Mouse (Mus musculus): ENCODE data around the gene Ly6g5b. TPM values are rescaled to one million over a fixed set of nuclear protein-coding genes. Genes with fewer than 3 reads are reported as not detected.

The Ly6g5b gene
- polyA plus RNA-seq, 2 experiments = 0.27 to 0.70 TPM

DNA sequence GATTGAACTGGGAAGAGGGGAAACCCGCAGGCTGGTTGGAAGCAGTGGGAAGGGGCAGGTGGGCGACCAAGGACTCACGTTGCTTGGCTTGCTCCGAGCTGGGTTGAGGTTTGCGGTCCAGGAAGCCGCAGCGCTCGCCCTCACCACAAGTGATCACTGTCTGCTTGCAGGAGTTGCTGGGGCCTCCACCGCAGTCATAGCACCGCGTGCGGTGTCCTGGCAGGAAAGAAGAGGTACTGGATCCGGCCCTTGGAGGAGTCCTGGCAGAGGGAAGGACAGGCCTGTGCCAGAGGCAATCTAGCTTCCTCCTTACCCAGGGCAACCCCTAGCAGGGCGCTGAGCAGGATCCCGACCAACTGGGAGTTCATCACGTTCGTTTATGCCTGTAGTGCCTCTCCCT lies 41.1 kb downstream of the Ly6g5b start:
- no peak overlapping the region for H3K4me2 ChIP-seq (ENCODE audit: low read depth)
- H3K36me3 ChIP-seq (replicated peaks; ENCODE audit: control insufficient read depth, insufficient read depth, low read depth) = no peaks in the 10 kb centered on the region
- peaks cover 0 to 3% of the 10 kb centered on the region in 2 experiments; a peak in 3 of 4 replicates for H3K4me1 ChIP-seq (replicated peaks; ENCODE audit: control insufficient read depth in 2 of 2, insufficient read depth in 2 of 2, low read length in 1 of 2)
- DNase-seq (ENCODE audit: low read depth in 3 of 3, low spot score in 3 of 3) (no peak), ATAC-seq (ENCODE audit: insufficient read depth) (no peak)
- no peak overlapping the region for H3K4me3 ChIP-seq (ENCODE audit: insufficient read depth in 1 of 2, low read depth in 2 of 2, low read length in 2 of 2)
- TF ChIP-seq EP300 (IDR thresholded peaks at IDR 0.05; ENCODE audit: low read depth) (no peak), CTCF (IDR thresholded peaks at IDR 0.05; ENCODE audit: low read depth) (no peak)
- no peaks in the 10 kb centered on the region for H3K27me3 ChIP-seq (ENCODE audit: control insufficient read depth, insufficient read depth, low read length)
- WGBS (ENCODE audit: insufficient replicate concordance) = 12% methylated on average over 17 of the region's 17 CpGs
- no peaks in the 10 kb centered on the region for H3K9me3 ChIP-seq (ENCODE audit: control insufficient read depth, low read length)
- no peak overlapping the region for H3K9ac ChIP-seq (replicated peaks)
- no peak overlapping the region for H3K27ac ChIP-seq

DNA sequence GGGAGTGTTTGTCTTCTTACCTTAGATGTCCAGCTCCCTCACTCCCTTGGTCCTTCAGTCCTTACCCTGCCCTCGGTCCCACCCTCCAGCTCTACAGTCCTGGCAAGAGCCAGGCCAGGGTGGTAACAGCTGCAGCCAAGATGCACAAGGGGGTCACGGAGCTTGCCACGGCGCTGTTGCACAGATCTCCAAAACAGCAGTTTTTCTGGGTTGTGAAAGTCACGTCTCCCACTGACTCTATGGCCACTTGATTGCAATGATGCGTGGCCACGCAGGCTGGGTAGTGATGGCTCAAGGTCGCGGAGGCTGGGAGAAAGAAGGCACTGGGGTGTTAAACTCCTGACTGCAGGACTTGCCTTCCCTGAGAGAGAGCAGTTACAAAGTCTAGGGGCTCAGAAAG lies 43.8 kb downstream of the Ly6g5b start:
- H3K27me3 ChIP-seq (ENCODE audit: control insufficient read depth, insufficient read depth, low read length) = peaks cover 14% of the 10 kb centered on the region
- DNase-seq (ENCODE audit: low read depth in 3 of 3, low spot score in 3 of 3) (no peak), ATAC-seq (ENCODE audit: insufficient read depth) (no peak)
- TF ChIP-seq CTCF (IDR thresholded peaks at IDR 0.05; ENCODE audit: low read depth) (no peak), EP300 (IDR thresholded peaks at IDR 0.05; ENCODE audit: low read depth) (no peak)
- 76% methylated on average over 9 of the region's 9 CpGs for WGBS (ENCODE audit: insufficient replicate concordance)
- no peak overlapping the region for H3K27ac ChIP-seq
- no peaks in the 10 kb centered on the region for H3K36me3 ChIP-seq (replicated peaks; ENCODE audit: control insufficient read depth, insufficient read depth, low read depth)
- no peaks in the 10 kb centered on the region for H3K9me3 ChIP-seq (ENCODE audit: control insufficient read depth, low read length)
- H3K4me2 ChIP-seq (ENCODE audit: low read depth) = no peak overlapping the region
- no peak overlapping the region for H3K9ac ChIP-seq (replicated peaks)
- H3K4me3 ChIP-seq (ENCODE audit: insufficient read depth in 1 of 2, low read depth in 2 of 2, low read length in 2 of 2) = no peak overlapping the region
- H3K4me1 ChIP-seq (replicated peaks; ENCODE audit: control insufficient read depth in 2 of 2, insufficient read depth in 2 of 2, low read length in 1 of 2) = 0 out of 4 replicates have a peak, but pooled peaks cover 0 to 2% of the 10 kb centered on the region in 2 experiments

DNA sequence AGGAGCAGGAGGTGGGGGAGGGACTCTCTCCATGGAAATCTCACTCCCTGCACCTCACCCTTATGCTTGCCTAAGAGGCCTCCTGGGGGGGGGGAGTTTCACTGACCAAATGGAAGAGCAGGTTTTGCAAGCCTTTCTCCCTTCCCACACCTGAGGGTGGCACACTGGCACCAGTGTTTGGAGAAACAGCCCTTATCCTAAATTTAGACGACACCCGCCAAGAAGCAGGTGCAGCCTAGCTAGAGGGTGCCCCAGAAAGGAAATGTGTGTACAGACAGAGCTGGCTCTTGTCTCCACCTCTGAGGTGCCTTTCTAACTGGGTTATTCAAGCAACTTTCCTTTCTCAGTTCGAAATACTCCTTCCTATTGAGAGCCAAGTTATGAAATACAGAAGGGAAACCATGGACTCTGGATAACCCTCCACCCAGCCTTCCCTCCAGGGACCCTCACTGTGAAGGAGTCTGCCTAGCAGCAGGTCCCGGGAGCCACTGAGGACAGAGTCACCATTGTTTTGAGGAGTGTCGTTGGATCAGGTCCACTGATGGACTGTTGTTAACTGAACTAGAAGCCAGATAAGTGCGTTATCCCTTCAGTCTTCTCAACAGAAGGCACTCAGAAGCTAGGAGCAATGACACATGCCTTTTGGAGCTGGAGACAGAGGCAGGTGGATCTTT lies 44.5 kb downstream of the Ly6g5b start:
- H3K4me2 ChIP-seq (ENCODE audit: low read depth) = no peak overlapping the region
- TF ChIP-seq EP300 (IDR thresholded peaks at IDR 0.05; ENCODE audit: low read depth) (no peak), CTCF (IDR thresholded peaks at IDR 0.05; ENCODE audit: low read depth) (no peak)
- no peak overlapping the region for H3K9ac ChIP-seq (replicated peaks)
- no peak overlapping the region for H3K4me3 ChIP-seq (ENCODE audit: insufficient read depth in 1 of 2, low read depth in 2 of 2, low read length in 2 of 2)
- H3K27me3 ChIP-seq (ENCODE audit: control insufficient read depth, insufficient read depth, low read length) = peaks cover 22% of the 10 kb centered on the region
- ATAC-seq (ENCODE audit: insufficient read depth) (no peak), DNase-seq (ENCODE audit: low read depth in 3 of 3, low spot score in 3 of 3) (no peak)
- WGBS (ENCODE audit: insufficient replicate concordance) = 46% methylated on average over 6 of the region's 6 CpGs
- no peaks in the 10 kb centered on the region for H3K9me3 ChIP-seq (ENCODE audit: control insufficient read depth, low read length)
- no peak overlapping the region for H3K27ac ChIP-seq
- no peaks in the 10 kb centered on the region for H3K36me3 ChIP-seq (replicated peaks; ENCODE audit: control insufficient read depth, insufficient read depth, low read depth)
- peaks cover 0 to 5% of the 10 kb centered on the region in 2 experiments; a peak in 2 of 4 replicates for H3K4me1 ChIP-seq (replicated peaks; ENCODE audit: control insufficient read depth in 2 of 2, insufficient read depth in 2 of 2, low read length in 1 of 2)

DNA sequence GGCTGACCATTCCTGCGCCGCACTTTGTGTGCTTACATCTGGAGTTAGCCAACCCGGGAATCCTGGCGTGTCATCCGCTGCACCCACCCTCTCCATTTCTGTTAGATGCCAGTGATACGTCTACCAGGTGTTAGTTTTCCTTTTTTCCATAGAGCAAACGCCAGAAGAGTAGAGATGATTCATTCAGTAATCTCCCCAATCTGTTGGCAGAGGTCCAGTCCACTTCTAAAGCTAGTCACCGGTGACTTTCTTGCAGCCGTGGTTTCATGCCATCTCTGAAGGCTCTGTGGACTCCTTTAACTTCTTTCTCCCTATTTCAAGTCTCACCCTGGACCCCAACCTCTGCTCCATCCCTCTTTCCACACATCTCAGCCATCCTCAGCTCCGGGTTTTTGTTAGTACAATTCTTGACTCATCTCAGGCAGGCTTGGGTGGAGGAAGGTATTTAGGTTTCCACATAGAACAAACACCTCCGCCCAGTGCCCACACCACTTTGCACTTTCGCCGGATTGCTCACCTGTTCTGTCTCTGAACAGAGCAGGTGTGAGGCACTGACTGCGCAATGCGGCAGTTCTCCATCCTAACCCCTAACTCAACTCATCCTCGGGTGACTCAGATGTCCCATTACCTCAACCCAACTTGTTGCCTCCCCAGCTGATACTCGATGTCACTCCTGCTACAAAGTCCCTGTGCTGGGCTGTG lies 46.9 kb downstream of the Ly6g5b start:
- WGBS (ENCODE audit: insufficient replicate concordance) = 67% methylated on average over 17 of the region's 17 CpGs
- no peak for DNase-seq (ENCODE audit: low read depth in 3 of 3, low spot score in 3 of 3)
- peaks cover 9 to 11% of the 10 kb centered on the region in 2 experiments for H3K4me1 ChIP-seq (replicated peaks; ENCODE audit: control insufficient read depth in 2 of 2, insufficient read depth in 2 of 2, low read length in 1 of 2)
- no peak overlapping the region for H3K9ac ChIP-seq (replicated peaks)
- TF ChIP-seq CTCF (IDR thresholded peaks at IDR 0.05; ENCODE audit: low read depth) (no peak), EP300 (IDR thresholded peaks at IDR 0.05; ENCODE audit: low read depth) (no peak)
- no peak overlapping the region for H3K4me2 ChIP-seq (ENCODE audit: low read depth)
- no peaks in the 10 kb centered on the region for H3K9me3 ChIP-seq (ENCODE audit: control insufficient read depth, low read length)
- H3K27ac ChIP-seq = no peak overlapping the region
- no peak overlapping the region for H3K4me3 ChIP-seq (ENCODE audit: insufficient read depth in 1 of 2, low read depth in 2 of 2, low read length in 2 of 2)
- H3K27me3 ChIP-seq (ENCODE audit: control insufficient read depth, insufficient read depth, low read length) = peaks cover 41% of the 10 kb centered on the region
- no peak for ATAC-seq (ENCODE audit: insufficient read depth)
- H3K36me3 ChIP-seq (replicated peaks; ENCODE audit: control insufficient read depth, insufficient read depth, low read depth) = no peaks in the 10 kb centered on the region

DNA sequence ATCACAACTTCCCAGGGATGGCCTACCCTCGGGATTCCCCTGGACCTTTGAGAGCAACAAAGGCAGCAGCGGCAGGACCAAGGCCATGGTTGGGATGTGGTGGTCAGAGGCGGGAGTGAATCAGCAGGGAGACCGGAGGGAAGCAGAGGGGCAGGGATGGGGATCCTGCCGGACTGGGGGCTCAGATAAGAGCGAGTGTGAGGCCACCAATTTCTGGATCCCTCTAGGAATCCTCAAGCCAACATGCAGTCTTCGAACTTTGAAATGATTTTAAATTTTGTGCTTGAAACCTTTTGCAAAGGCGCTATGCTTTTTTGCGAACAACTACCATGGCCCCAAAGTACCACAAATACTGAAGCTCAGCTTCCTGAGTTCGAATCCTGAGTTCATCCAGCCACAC lies 49.1 kb downstream of the Ly6g5b start, which contains the start of gene Mpig6b:
Gene Mpig6b, minus strand, starts transcription at position 101 of the 400 bp plus-strand sequence.
- Histone ChIP-seq H3K9ac (replicated peaks) (peak within 1 kb of the TSS; percentile 23; the same call in 1 of the 2 replicates), H3K4me1 (replicated peaks; ENCODE audit: control insufficient read depth in 2 of 2, insufficient read depth in 2 of 2, low read length in 1 of 2) (peaks cover 9 to 11% of the 10 kb centered on the region in 2 experiments), H3K9me3 (ENCODE audit: control insufficient read depth, low read length) (no peaks in the 10 kb centered on the region), H3K4me3 (ENCODE audit: insufficient read depth in 1 of 2, low read depth in 2 of 2, low read length in 2 of 2) (peak within 1 kb of the TSS; percentile 37 to 43), H3K36me3 (replicated peaks; ENCODE audit: control insufficient read depth, insufficient read depth, low read depth) (no peaks in the 10 kb centered on the region), H3K4me2 (ENCODE audit: low read depth) (peak within 1 kb of the TSS; percentile 72), H3K27me3 (ENCODE audit: control insufficient read depth, insufficient read depth, low read length) (peaks cover 41% of the 10 kb centered on the region), H3K27ac (no peak within 1 kb of the TSS)
- no peak for ATAC-seq (ENCODE audit: insufficient read depth)
- WGBS (ENCODE audit: insufficient replicate concordance) = 32% methylated on average over 10 of the region's 10 CpGs
- TF ChIP-seq EP300 (IDR thresholded peaks at IDR 0.05; ENCODE audit: low read depth) (no peak), CTCF (IDR thresholded peaks at IDR 0.05; ENCODE audit: low read depth) (no peak)
- DNase-seq (ENCODE audit: low read depth in 3 of 3, low spot score in 3 of 3) = no peak

Data from liver, embryonic 14.5 days (tissue).